Mouse (Mus musculus) frontal cortex, adult 2 months (tissue): ENCODE measurements at regions not wholly inside any gene's neighbourhood (a gene's known extent, or its start where the extent isn't known, plus 50 kb on each side); places are given as distances from the start of the nearest gene placed in this dataset.

ENCODE experiments used
- DNase-seq, 2 experiments: peaks; one replicate each; pipeline ENCODE4 v3.0.0; 2022; ENCODE audit warnings: low spot score in 1 of 2; ENCODE audit errors: extremely low spot score in 1 of 2

- no peak for DNase-seq
Observed at GRCm38 (mm10) chr5:39855685-39856615, 100.7 kb upstream of the Hs3st1 start.

- peak in 1 of 2 experiments; percentile 8 for DNase-seq
Observed at GRCm38 (mm10) chr5:39847187-39847586, 91.9 kb upstream of the Hs3st1 start.

GRCm38 (mm10) chr5:39841186-39841585 is 85.9 kb upstream of the Hs3st1 start:
- DNase-seq: no peak

DNA sequence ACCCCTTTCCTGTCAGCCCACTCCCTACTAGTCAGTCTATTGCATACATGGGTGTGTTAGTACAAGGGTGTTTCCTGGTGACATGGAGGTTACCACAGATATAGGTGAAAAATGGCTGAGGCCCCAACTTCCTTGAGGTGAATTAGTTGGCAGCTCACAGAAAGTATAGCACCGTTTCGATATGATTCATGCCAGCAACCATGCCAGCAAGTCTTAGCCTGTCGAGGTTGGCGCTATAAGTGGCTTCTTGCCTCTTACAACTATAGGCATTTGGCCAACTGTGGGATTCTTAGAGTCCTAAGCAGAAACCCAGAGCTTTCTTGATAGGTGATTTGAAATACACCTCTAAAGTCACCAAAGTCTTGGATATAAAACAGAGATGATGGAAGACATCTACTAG is 85.3 kb upstream of the Hs3st1 start:
- DNase-seq: no peak

GRCm38 (mm10) chr5:39832565-39832964 is 77.3 kb upstream of the Hs3st1 start:
- DNase-seq: no peak

- no peak for DNase-seq
Observed at GRCm38 (mm10) chr5:39824680-39825079, 69.4 kb upstream of the Hs3st1 start.

DNA sequence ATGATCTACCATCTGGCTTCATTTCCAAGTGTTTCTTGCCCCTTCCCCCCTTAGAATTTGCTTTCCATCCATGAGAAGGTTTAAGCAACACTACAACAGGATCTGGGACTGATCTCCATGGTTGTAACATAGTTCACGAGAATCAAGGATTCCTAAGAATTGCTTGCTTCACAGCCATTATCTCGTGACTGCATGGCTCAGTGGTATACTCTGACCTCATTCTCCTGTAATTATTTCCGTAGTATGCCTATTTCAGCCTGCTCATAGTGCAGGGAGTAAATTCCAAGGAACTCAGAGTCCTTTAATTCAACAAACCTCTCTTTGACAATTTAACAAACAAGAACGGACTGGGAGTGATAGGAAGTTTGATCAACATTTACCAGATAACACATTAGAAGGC is 51.4 kb upstream of the Hs3st1 start:
- no peak for DNase-seq
